Mouse (Mus musculus) intestine, embryonic 16.5 days (tissue): ENCODE data around the gene Sae1. TPM values are rescaled to one million over a fixed set of nuclear protein-coding genes. Genes with fewer than 3 reads are reported as not detected.
"Not testable (repeated sequence)": the region's sequence is repeated elsewhere in the genome, so short reads cannot be mapped to it uniquely, and the experiment has no call there.

ENCODE experiments used
- ATAC-seq: fragments of 200-750 bp; cut with Nextera tagmentation; 2 replicates; pipeline ENCODE4 v1.8.0; 2017; ENCODE audit warnings: moderate TSS enrichment, moderate library complexity
- H3K27ac ChIP-seq: fragments of 300-500 bp; sonication (generic); 2 replicates; pipeline ENCODE4 v1.5.1; 2014; ENCODE audit warnings: mild to moderate bottlenecking, low read length
- H3K27me3 ChIP-seq: fragments of 300-500 bp; sonication (generic); replicated peaks from 2 replicates; pipeline ENCODE4 v1.6.1; 2014; ENCODE audit warnings: low read length, control low read depth, mixed read lengths; ENCODE audit not compliant: control insufficient read depth, insufficient read depth
- H3K36me3 ChIP-seq: fragments of 300-500 bp; sonication (generic); 2 replicates; pipeline ENCODE4 v1.6.1; 2014; ENCODE audit warnings: low read length, control low read depth; ENCODE audit not compliant: control insufficient read depth, insufficient read depth
- H3K4me1 ChIP-seq: fragments of 300-500 bp; sonication (generic); 2 replicates; pipeline ENCODE4 v1.6.1; 2014; ENCODE audit warnings: low read length, control low read depth, mixed read lengths; ENCODE audit not compliant: control insufficient read depth, insufficient read depth
- H3K4me2 ChIP-seq: fragments of 300-500 bp; sonication (generic); 2 replicates; pipeline ENCODE4 v1.6.1; 2014; ENCODE audit warnings: low read depth, low read length, control low read depth
- H3K4me3 ChIP-seq: fragments of 300-500 bp; sonication (generic); 2 replicates; pipeline ENCODE4 v1.5.1; 2014; ENCODE audit warnings: mild to moderate bottlenecking, low read length
- H3K9ac ChIP-seq: fragments of 300-500 bp; sonication (generic); 2 replicates; pipeline ENCODE4 v1.6.1; 2014; ENCODE audit warnings: low read depth, low read length
- H3K9me3 ChIP-seq: fragments of 300-500 bp; sonication (generic); 2 replicates; pipeline ENCODE4 v1.6.1; 2016; ENCODE audit warnings: low read length, control low read depth; ENCODE audit not compliant: control insufficient read depth
- WGBS: fragments of 180-500 bp; shearing (Covaris S2); extraction: QIAGEN DNeasy Blood & Tissue Kit; methylation state at CpG from one replicate; pipeline ENCODE4 v1.1.7; 2014; 5-methylcytosine and 5-hydroxymethylcytosine counted together
- polyA plus RNA-seq: library from polyadenylated mRNA; unstranded; fragments of >200 nt; fragmentation: Nextera tagmentation; extraction: Ambion mirVana; gene quantifications from 2 replicates; pipeline ENCODE4 v1.2.1, GENCODE M21; 2015

Gene Sae1
- polyA plus RNA-seq, 1 experiment from 2014 or later, result 263 TPM

DNA sequence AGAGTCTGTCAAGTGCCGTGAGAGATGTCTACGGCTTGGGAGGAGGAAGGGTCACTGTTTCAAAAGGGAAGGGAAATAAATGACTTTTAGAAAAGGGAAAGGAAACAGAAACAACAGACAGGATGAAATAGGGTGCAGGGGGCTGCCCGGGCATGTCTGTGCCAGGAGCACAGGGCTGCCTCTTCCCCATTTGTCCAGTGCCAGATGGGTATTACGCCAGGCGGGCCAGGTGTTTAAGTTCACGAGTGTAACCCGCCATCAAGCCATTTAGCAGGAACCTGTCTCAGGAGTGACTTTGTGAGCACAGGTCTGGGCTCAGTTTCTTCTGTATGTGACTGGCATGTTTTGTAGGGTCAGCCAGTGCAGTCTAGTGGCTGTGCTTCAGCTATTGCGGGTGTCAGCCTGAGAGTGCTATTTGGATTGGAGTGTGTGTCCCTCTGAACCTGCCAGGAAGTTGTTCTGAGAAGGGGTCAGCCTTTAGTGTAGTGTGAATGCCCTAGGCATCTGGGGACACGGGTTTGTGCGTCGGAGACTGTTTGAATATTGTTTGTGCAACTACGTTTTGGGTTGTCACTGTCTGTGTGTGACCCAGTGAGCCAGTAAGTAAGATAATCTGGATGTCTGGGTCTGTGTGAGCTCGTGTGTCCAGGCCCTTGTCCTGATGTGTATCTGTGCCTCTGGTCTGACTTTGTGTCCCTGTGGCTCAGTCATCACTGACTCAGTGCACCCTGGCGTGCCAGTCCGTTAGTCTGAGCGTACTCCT is 78.9 kb downstream of the Sae1 start:
- Histone ChIP-seq H3K4me3 (peak overlapping the region; percentile 82), H3K9ac (peak overlapping the region; percentile 98), H3K4me2 (peak overlapping the region; percentile 98), H3K4me1 (peaks cover 38% of the 10 kb centered on the region), H3K9me3 (no peaks in the 10 kb centered on the region), H3K27me3 (no peaks in the 10 kb centered on the region), H3K27ac (peak overlapping the region; percentile 63), H3K36me3 (no peaks in the 10 kb centered on the region)
- WGBS, result 42% methylated on average over 16 of the region's 16 CpGs
- ATAC-seq, result no peak

GRCm38 (mm10) chr7:16308093-16308492 is 79.5 kb downstream of the Sae1 start, which contains the start of gene Bbc3:
TSS of gene Bbc3 (plus strand) at chr7:16308393.
- H3K27me3 ChIP-seq, H3K36me3 ChIP-seq, ATAC-seq, H3K9me3 ChIP-seq: not testable (repeated sequence)
- peak within 1 kb of the TSS; percentile 98 for H3K4me2 ChIP-seq
- peaks cover 34% of the 10 kb centered on the region for H3K4me1 ChIP-seq
- WGBS, result 69% methylated on average over 1 of the region's 1 CpGs
- peak within 1 kb of the TSS; percentile 82 for H3K4me3 ChIP-seq
- H3K9ac ChIP-seq, result peak within 1 kb of the TSS; percentile 98
- peak within 1 kb of the TSS; percentile 63 for H3K27ac ChIP-seq

- H3K4me2 ChIP-seq, H3K27ac ChIP-seq, H3K9ac ChIP-seq, H3K27me3 ChIP-seq, H3K4me3 ChIP-seq, H3K36me3 ChIP-seq, H3K9me3 ChIP-seq, ATAC-seq: not testable (repeated sequence)
- peaks cover 26% of the 10 kb centered on the region for H3K4me1 ChIP-seq
- WGBS, result 80% methylated on average over 6 of the region's 6 CpGs
Measured at GRCm38 (mm10) chr7:16307141-16307540, 80.5 kb downstream of the Sae1 start.

DNA sequence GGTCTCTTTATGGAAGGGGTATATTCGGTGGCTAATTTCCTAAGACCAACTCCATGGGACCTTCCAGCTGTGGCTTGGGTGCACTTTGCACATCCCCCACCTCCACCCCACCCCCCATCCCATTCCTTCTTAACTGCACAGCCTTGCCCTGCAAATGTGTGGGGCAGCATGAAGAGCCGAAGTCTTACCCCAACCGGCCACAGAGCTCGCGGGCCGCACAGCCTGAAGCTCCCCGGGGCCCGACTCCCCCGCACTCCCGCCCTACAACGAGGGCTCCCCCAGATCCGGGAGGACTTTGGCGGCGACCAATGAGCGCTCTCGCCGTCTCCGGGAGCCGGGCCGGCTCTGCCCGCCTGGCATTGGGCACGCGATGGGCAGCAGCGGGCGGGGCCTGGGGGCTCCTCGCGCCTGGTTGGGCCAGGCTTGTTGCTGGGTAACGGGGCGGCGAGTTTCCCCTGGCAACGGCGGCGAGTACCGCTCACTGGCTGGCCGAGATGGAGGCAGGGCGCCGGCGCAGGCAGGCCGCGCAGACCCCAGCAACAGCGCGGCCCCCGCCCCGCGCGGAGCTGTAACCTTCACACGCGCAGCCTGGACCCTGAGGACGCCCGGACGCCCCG is 88.1 kb downstream of the Sae1 start:
- under 1% methylated on average over 48 of the region's 52 CpGs for WGBS
- no peaks in the 10 kb centered on the region; the same call in 1 of the 2 replicates for H3K27me3 ChIP-seq
- H3K27ac ChIP-seq, result peak overlapping the region; percentile 41; the same call in 1 of the 2 replicates
- peak overlapping the region; percentile 62 for H3K9ac ChIP-seq
- peak overlapping the region; percentile 49 for H3K4me3 ChIP-seq
- H3K9me3 ChIP-seq, result no peaks in the 10 kb centered on the region
- peak overlapping the region; percentile 86 for H3K4me2 ChIP-seq
- peak; percentile 49 for ATAC-seq
- no peaks in the 10 kb centered on the region for H3K36me3 ChIP-seq
- peaks cover 24% of the 10 kb centered on the region for H3K4me1 ChIP-seq

GRCm38 (mm10) chr7:16298927-16299326 is 88.7 kb downstream of the Sae1 start:
- Histone ChIP-seq H3K27ac (no peak overlapping the region), H3K9ac (no peak overlapping the region), H3K27me3 (no peaks in the 10 kb centered on the region; the same call in 1 of the 2 replicates), H3K9me3 (no peaks in the 10 kb centered on the region), H3K36me3 (no peaks in the 10 kb centered on the region), H3K4me2 (no peak overlapping the region), H3K4me3 (no peak overlapping the region), H3K4me1 (peaks cover 24% of the 10 kb centered on the region)
- 78% methylated on average over 5 of the region's 5 CpGs for WGBS
- no peak for ATAC-seq

DNA sequence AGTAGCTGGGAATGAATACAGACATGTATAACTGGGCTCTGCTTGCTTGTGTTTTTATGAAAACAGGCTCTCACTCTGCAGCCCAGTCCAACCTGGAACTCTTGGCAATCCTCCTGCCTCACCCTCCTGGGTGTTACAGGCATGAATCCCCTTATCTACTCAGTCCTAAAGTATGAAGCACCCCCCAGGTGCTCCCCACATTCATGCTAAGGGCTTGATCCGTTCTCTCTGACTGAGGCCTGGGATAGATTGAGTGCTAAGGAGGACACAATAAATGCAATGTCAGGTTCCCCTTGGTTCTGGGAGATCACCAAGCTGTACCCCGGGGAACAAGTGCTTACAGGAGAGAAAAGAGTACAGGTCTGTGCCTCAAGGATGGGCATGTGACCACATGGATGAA is 90.0 kb downstream of the Sae1 start:
- 59% methylated on average over 2 of the region's 2 CpGs for WGBS
- no peak for ATAC-seq
- Histone ChIP-seq H3K27ac (no peak overlapping the region), H3K4me3 (no peak overlapping the region), H3K36me3 (no peaks in the 10 kb centered on the region), H3K9ac (no peak overlapping the region), H3K27me3 (no peaks in the 10 kb centered on the region; the same call in 1 of the 2 replicates), H3K4me2 (no peak overlapping the region), H3K4me1 (peaks cover 24% of the 10 kb centered on the region), H3K9me3 (no peaks in the 10 kb centered on the region)

DNA sequence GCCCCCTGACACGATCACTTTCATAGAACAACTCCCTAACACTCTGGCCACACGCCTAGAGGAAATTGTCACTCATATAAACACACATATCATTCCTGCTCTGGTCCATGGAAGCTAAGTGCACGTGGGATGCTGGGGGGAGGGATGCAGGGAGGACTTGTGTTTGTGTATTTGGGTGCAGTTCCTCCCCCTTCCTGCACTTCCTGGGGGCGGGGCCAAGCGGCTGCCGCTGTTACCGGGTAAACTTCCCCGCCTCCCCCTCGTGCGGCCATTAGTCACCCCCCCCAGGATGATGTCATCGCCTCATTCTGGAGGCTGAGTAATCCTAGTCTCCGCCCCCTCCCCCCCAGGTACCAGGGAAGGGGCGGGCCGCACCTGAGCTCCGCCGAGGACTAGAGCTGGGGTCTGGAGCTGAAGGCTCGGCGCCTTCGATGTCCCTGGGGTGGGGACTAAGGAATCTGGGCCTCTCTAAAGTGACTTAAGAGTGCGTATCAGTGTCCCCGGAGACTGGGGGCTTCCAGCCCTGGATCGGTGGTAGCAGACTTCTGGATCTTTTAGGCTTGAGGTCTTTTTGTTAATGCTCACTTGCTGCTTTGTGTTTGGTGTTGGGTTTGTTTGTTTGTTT is 90.7 kb downstream of the Sae1 start:
- peak overlapping the region; percentile 41 for H3K4me3 ChIP-seq
- peak overlapping the region; percentile 76 for H3K27ac ChIP-seq
- no peaks in the 10 kb centered on the region for H3K36me3 ChIP-seq
- 2% methylated on average over 20 of the region's 22 CpGs for WGBS
- no peaks in the 10 kb centered on the region for H3K9me3 ChIP-seq
- no peaks in the 10 kb centered on the region; the same call in 1 of the 2 replicates for H3K27me3 ChIP-seq
- H3K9ac ChIP-seq, result peak overlapping the region; percentile 65
- peak; percentile 18 for ATAC-seq
- H3K4me1 ChIP-seq, result peaks cover 24% of the 10 kb centered on the region
- peak overlapping the region; percentile 72 for H3K4me2 ChIP-seq

- no peak for ATAC-seq
- peak overlapping the region; percentile 73 for H3K4me2 ChIP-seq
- peaks cover 24% of the 10 kb centered on the region for H3K4me1 ChIP-seq
- 32% methylated on average over 2 of the region's 2 CpGs for WGBS
- no peaks in the 10 kb centered on the region for H3K9me3 ChIP-seq
- peak overlapping the region; percentile 74 for H3K27ac ChIP-seq
- no peaks in the 10 kb centered on the region; the same call in 1 of the 2 replicates for H3K27me3 ChIP-seq
- H3K4me3 ChIP-seq, result 0 out of 2 replicates have a peak overlapping the region, but pooled peaks have one; percentile 41
- H3K36me3 ChIP-seq, result no peaks in the 10 kb centered on the region
- H3K9ac ChIP-seq, result 0 out of 2 replicates have a peak overlapping the region, but pooled peaks have one; percentile 65
Measured at GRCm38 (mm10) chr7:16296146-16296545, 91.5 kb downstream of the Sae1 start.

- Histone ChIP-seq H3K4me3 (peak overlapping the region; percentile 52), H3K27me3 (no peaks in the 10 kb centered on the region; the same call in 1 of the 2 replicates), H3K36me3 (no peaks in the 10 kb centered on the region), H3K9me3 (no peaks in the 10 kb centered on the region), H3K4me2 (peak overlapping the region; percentile 73), H3K27ac (peak overlapping the region; percentile 90), H3K4me1 (peaks cover 24% of the 10 kb centered on the region), H3K9ac (peak overlapping the region; percentile 68)
- WGBS, result 2% methylated on average over 41 of the region's 41 CpGs
- ATAC-seq, result peak; percentile 74
Measured at GRCm38 (mm10) chr7:16295321-16295900, 92.2 kb downstream of the Sae1 start.
